Mouse (Mus musculus) cerebellum, postnatal 10 days (tissue): ENCODE results near the gene Olfr350.

ENCODE experiments used
- DNase-seq, 2 experiments: peaks; one replicate each; pipeline ENCODE4 v3.0.0; 2021; ENCODE audit warnings: mixed read lengths in 2 of 2

Olfr350 gene

DNA sequence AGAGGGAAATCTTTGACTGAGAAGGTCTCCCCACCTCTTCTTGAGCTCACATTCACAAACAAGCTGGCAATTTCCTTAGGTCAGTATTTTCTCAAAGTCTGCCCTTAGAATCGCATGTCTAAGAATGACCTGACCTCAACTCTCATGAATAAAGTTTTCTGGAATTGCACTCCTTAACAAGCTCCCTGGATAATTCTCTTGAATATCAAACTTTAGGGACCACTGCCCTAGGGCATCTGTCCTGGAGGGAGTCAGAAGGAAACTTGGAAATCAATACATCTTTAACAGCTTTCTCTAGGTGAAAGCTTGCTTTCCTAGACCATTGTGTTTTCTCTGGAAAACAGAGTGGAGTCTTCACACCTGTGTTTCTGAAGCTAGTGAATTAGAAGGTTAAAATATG lies at the start of gene Olfr350:
Olfr350 (plus strand) TSS at position 301 of the 400 bp plus-strand sequence.
- no peak for DNase-seq

DNA sequence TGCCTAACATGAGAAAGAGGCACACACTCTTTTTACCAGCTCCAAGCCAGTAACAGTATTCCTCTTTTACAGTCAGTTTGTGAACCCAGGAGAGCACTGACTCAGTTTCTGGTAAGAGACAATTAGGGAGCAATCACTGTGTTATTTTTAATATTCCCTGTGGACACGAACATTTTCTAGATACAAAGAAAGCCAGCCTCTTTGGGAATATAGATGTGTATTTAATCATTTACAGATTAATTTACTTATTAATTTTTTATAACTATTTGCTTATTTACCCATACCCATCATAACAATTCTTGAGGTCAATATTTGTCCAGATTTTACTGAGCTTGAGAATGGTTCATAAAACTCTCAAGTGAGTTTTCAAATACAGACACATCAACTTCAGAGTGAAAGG lies 29.2 kb upstream of the Olfr350 start, which contains the start of gene Olfr3:
Olfr3 (minus strand) TSS at position 101 of the 400 bp plus-strand sequence.
- DNase-seq = no peak

DNA sequence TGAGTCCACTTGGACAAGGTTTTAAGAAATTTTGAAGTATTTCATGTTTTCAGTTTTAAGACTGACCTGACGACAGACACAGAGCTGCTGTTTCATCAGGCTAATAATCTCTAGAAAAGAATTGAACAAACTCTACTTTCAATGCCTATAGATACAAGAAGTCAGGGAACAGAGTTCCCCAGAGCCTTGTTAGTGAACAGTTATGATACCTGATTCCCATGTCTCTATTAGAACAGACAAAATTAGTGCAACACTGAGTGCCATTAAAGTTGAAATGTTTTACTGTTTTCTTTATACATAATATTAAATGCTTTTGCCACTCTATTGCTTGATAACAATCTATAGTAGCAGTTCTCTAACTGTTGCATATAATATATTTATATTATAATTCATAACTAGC lies 16.4 kb downstream of the Olfr350 start, which contains the start of gene Olfr351:
Olfr351 (minus strand) TSS at position 101 of the 400 bp plus-strand sequence.
- no peak for DNase-seq

DNA sequence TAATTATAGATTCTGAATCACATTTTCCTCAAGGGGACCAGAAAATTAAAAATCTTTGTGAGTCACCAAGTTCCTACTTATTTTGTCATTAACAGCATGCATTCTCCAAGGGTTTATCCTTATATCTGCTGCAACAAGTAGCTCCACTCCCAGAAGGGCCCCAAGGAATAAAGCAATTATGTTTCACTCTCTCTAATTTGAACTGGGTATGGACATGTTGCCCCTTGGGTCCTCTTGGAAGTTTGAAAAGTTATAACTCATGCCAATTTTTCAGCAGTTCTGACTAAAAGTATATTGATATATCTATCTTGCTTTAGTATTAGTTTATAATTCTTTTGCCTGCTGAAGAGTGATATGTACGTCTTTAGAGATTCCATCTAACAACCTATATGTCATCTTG lies 22.1 kb downstream of the Olfr350 start, which contains the start of gene Olfr352:
Olfr352 (plus strand) TSS at position 301 of the 400 bp plus-strand sequence.
- DNase-seq = no peak

DNA sequence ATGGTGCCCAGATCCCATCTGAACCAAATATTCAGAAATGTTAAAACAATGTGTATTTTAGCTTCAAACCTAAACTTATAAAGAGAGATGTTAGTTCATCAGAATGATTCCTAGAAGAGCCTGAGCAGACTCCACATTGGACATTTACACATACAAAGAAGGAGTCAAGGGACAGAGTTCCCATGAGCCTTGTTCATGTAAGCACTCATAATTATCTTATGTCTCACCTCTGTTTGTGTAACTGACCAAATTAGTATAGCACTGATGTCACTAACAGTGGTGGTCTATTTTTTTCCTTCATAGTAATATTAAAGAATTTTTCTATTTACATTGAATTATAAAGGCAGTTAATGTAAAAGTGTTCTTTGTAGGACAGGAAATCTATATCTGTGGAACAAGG lies 46.7 kb downstream of the Olfr350 start, which contains the start of gene Olfr353:
Olfr353 (minus strand) TSS at position 101 of the 400 bp plus-strand sequence.
- DNase-seq = no peak

DNA sequence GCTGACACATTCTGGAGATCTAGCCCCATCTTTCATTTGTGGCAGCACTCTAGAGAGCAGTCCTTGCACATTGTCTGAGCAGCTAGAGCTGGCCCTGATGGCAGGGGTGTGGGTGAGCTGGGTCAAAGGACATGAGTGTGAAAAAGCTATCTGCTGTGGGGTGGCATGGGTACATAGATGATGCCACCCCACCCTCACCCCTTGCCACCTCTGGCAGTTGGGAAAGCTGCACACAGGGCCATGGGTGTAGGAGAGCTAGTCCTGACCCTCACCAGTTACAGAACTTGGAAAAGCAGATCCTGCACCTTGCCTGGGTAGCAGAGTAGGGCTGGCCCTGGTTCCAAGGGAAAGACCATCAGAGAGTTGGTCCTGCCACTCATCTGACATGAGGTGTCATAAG lies 51.0 kb downstream of the Olfr350 start:
- no peak for DNase-seq
